Mouse (Mus musculus) frontal cortex, adult (tissue): ENCODE measurements at regions not wholly inside any gene's neighbourhood (a gene's known extent, or its start where the extent isn't known, plus 50 kb on each side); places are given as distances from the start of the nearest gene placed in this dataset.
A peak's percentile ranks its signal among the peaks of the same experiment; 100 is the strongest.

ENCODE experiments used
- ATAC-seq: cut with Nextera tagmentation; 2 replicates; pipeline ENCODE4 v1.9.2; 2017; ENCODE audit warnings: mild to moderate bottlenecking, moderate library complexity, mixed read lengths; ENCODE audit not compliant: low TSS enrichment

- ATAC-seq: no peak
These were observed 345.5 kb downstream of the Ccser2 start for GRCm38 (mm10) chr14:36623036-36623435.

GRCm38 (mm10) chr14:36618459-36619085 is 350.0 kb downstream of the Ccser2 start:
- ATAC-seq: no peak

DNA sequence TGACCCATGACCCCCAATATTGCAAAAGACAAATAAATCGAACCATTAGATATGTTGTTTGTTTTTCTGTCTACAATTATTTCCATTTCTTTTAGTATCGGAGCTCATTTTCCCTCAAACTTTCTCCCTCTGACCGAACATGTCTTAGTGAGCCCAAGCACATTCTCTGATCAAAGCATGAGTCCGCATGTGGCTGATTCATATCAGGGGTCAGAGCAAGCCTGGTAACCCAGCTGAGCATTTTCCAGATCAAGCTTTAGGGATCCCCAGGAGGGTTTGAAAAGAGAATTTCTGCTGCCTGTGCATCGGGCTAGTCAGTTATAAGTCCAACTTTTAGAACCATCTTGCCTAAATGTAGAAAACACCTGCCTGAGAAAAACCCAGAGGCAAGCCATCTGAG is 350.6 kb downstream of the Ccser2 start:
- no peak for ATAC-seq

GRCm38 (mm10) chr14:36614926-36615325 is 353.7 kb downstream of the Ccser2 start:
- no peak for ATAC-seq

GRCm38 (mm10) chr14:36612860-36613259 is 355.7 kb downstream of the Ccser2 start:
- ATAC-seq: no peak

GRCm38 (mm10) chr14:36584065-36584635 is 384.4 kb downstream of the Ccser2 start:
- ATAC-seq: peak; percentile 86

GRCm38 (mm10) chr14:36583338-36584064 is 385.1 kb downstream of the Ccser2 start:
- peak; percentile 73; the same call in 1 of the 2 replicates for ATAC-seq

- ATAC-seq: no peak
These were observed 405.2 kb downstream of the Ccser2 start for GRCm38 (mm10) chr14:36563229-36563865.

DNA sequence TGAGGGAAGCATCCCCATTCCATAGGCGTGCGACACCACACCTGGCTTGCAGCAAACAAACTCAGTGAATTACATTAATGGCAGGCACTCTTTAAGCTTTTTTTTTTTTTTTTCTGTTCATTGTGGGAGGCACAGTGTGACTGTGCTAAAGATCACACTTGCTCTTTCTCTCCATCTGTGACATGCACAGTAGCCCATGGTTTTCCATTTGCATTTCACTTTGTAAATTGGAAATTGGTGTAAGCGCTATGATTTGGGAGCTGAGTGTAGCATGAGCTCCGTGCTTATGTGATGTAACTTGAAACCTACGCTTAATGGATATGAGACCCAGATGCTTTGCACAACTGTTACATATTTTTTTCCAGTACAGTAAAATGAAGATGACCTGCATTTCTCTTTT is 431.2 kb downstream of the Ccser2 start:
- ATAC-seq: peak; percentile 95

- no peak for ATAC-seq
These were observed 432.6 kb downstream of the 4930474N05Rik start for GRCm38 (mm10) chr14:36527310-36527709.

DNA sequence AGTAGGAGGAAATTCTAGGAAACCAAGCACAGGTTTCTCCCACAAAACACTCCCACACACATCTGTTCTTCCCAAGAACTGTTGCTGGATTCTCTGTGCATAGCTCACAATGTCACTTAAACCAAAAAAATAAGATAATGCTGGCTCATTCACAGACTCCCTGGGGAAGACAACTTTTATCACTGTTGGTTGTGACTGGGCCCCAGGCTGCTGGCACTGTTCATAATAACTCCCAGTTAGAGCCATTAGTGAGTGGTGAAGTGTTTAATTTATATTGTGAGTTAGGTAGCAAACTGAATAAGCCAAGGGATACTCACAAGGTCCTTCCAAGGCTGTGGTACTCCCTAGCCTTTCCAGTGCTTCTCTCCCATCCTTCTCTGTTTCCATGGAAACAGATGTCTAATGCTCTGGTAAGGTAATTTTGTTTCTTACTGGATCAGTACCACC is 430.9 kb downstream of the 4930474N05Rik start:
- ATAC-seq: peak; percentile 96

DNA sequence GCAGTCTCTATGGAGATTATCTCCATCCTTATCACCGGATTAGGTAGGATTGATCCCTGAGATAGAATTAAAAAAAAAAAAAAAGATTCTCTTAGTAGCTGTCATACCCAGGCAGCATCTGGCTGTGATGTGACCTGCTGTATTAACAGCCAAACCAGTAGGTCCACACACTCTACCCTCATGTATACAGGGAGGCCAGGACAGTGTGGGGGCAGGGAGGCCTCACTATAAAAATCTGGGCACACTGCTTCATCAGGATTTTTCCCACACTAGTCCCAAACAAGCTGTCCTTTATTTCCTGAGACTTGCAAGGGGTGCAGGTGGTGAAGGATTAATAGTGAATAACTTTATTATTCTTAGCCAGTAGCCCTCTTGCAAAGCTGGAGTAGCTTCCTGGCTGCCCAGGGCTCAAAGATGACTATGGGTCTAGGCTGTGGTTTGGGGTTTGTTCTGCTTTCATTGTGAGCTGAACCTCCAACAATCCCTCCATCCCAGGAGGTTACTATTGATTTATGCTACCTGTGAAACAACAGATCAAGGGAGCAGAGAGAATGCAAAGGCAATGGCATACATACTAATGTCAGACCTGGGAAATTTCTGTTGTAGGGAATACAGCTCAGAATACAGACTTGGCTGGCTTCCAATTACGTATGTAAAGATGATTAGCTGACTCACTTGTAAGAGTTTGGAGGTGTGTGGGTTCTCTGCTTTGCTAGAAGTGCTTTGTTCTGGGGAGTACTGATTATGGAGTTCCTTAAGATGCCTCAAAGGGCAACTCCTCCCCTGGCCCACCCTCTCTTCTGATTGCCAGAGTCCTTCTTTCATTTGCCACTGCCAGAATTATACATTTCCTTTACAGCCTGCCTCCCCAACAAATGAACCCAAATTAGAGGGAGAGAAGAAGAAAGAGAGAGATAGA is 407.6 kb downstream of the 4930474N05Rik start:
- ATAC-seq: no peak

GRCm38 (mm10) chr14:36499323-36499722 is 404.6 kb downstream of the 4930474N05Rik start:
- no peak for ATAC-seq

GRCm38 (mm10) chr14:36485499-36485898 is 390.8 kb downstream of the 4930474N05Rik start:
- ATAC-seq: no peak

- no peak for ATAC-seq
These were observed 376.9 kb downstream of the 4930474N05Rik start for GRCm38 (mm10) chr14:36471617-36472016.

DNA sequence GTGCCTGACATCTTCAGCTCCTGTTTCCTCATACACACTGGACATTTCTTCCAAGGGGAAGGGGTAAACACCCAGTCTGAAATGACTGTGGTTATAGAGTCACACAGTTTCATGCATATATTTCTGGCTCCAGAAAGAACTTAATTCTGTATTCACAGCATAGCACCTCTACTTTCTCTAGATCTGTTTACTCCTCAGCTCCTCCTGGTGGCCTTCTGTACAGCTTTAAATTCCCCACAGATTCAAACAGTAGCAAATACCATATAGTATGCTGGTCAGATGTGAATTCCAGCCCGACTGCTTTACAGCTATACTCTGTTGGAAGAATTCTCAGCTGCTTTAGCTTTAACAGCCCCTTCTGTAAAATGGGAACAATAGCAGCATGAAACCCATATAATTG is 375.6 kb downstream of the 4930474N05Rik start:
- ATAC-seq: peak; percentile 59; the same call in 1 of the 2 replicates

DNA sequence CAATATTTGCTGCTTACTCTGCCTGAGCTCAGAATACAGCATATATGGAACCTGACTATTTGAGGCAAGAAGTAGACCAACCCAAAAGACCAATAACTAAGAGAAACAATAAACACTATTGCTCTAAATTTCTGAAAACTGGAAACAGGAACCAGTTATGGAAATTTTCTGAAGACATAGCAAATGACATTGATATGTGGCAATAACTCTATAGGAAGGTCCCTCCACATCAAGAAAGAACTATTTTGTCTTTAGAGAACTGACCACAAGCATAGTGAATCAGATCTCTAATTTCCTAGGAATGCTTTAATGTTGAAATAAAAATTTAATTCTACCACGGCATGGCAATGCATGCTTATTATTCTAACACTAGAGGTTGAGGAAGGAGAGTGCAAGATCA is 358.3 kb downstream of the 4930474N05Rik start:
- no peak for ATAC-seq

DNA sequence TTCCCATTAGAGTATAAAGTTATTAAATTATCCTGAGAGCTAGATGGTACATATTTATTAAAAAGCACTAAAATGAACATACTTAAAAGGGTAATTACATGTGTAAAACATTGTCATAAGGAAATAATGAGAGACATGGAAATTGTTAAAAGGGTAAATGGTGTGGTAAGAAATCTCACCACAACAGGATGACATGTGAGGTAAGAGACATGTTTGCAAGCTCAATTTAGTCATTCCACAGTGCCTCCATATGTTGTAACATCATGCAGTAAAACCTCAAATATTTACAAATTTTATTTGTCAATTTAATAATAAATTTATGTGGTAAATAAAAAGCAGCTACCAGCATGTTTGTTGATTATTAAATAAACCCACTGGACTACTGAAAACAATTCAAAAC is 355.4 kb downstream of the 4930474N05Rik start:
- no peak for ATAC-seq

DNA sequence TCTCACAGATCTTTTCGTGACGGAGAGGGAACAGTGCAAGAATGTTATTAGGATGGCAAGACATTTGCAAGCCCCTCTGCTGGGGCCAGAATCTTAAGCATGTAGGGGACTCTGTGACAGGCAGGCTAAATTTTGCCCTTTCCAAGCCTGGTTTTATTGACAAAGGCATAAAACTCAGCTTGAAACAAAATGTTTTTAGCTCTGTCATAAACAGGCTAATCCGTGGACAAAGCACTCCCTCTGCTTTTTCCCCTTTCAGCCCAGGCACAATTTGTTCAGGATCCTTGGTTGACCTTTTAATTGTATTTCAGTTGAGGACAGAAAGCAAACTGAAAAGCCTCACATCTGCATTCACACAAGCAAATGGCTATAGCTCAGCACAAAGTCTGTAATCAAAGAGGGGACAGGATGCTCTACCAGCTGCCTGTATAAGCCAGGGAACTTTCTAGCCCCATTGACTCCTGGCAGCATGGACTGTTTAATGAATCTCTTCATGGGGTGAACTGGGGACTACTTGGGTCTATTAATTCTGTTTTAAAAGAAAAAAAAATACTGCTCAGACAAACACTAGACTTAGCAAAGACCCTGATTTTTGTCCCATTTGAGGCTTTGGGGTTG is 320.0 kb downstream of the 4930474N05Rik start:
- no peak for ATAC-seq

DNA sequence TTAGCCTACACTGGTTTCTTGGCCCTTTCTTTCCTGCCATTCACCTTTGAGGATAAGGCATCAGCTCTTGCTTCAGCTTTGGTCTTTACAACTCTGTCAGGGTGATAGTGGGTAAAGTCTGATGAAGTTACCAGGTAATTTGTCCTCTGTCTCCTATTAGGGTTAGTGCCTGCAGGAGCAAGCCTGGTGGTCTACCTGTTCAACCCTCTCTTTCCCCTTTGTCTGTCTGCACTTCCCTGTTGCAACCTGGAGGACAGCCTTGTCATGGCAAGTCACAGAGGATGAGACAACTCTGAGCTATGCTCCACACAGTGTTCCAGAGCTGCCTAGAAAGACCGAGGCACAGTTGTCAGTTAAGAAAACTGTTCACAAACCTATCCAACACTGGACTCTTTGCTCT is 319.5 kb downstream of the 4930474N05Rik start:
- no peak for ATAC-seq
